Mouse (Mus musculus): ENCODE measurements at regions not wholly inside any gene's neighbourhood (a gene's known extent, or its start where the extent isn't known, plus 50 kb on each side); places are given as distances from the start of the nearest gene placed in this dataset.
"Not testable (repeated sequence)": the region's sequence is repeated elsewhere in the genome, so short reads cannot be mapped to it uniquely, and the experiment has no call there.

DNA sequence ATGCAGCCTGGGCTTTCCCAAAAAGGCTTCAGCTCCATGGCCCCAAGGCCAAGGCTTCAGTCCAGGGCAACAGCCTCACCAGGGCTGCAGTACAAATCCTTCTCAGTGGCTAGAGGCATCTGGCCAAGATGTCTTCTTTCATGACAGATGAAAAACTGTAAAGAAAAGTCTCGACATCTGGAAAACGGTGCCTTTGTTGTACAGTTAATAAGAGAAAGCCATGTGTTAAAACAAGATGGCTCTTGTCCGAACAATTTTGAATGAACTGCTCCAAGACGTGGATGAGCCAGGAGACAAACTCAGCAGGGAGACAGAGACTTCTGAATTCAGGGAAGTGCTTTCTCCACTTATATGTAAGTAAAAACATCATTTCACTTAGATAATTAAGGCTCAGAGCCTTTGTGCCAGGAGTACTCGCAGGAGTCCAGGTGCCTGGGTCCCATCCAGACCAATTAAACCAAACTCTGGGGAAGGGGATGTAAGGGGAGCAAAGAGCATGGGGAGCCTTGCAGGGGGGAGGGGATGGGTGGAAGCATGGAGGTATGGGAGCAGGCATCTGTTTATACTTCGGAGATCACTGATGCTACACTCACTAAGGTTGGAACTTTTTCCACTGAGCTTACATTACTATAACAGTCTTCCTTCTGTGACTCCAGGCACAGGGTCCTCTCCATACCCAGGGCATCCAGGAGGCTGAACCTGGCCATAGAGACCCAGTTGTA lies 125.8 kb upstream of the Zfp637 start:
- H3K27ac ChIP-seq, result no peak overlapping the region
- no peak overlapping the region for H3K4me3 ChIP-seq
- WGBS, result 71% methylated on average over 6 of the region's 6 CpGs
- no peak overlapping the region for H3K4me2 ChIP-seq (replicated peaks)
- H3K9me3 ChIP-seq, result no peaks in the 10 kb centered on the region
- ATAC-seq (ENCODE audit: insufficient number of reproducible peaks, insufficient read depth, low FRiP score, low TSS enrichment), result no peak
- H3K4me1 ChIP-seq, result peaks cover 3% of the 10 kb centered on the region; the same call in 1 of the 2 replicates
- H3K36me3 ChIP-seq, result no peaks in the 10 kb centered on the region
- no peak overlapping the region for H3K9ac ChIP-seq
- H3K27me3 ChIP-seq, result no peaks in the 10 kb centered on the region

DNA sequence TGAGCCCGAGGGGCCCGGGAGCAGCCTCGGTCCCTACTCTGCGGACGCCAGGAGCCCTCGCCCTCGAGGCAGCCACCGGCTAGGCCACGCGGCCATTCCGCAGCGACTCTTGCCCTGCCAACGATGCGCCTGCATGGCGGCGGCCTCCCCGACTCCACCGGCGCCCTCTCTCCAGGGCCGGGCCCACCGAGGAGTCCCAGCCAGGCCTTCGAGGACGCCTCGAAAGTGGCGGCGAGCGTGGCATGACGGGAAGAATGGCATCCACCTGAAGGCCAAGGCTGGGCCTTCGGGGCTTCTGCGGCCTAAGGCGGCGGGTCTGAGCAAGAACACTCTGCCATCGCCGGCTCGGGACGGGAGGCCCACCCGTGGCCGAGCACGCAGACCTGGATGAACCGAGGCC lies 124.6 kb upstream of the Zfp637 start:
- not testable (repeated sequence) for H3K27me3 ChIP-seq; H3K4me3 ChIP-seq; H3K4me1 ChIP-seq; H3K36me3 ChIP-seq; H3K27ac ChIP-seq; H3K9me3 ChIP-seq; H3K4me2 ChIP-seq (replicated peaks); H3K9ac ChIP-seq
- WGBS, result 85% methylated on average over 8 of the region's 40 CpGs
- ATAC-seq (ENCODE audit: insufficient number of reproducible peaks, insufficient read depth, low FRiP score, low TSS enrichment), result 0 out of 2 replicates have a peak, but pooled peaks have one; percentile 56

DNA sequence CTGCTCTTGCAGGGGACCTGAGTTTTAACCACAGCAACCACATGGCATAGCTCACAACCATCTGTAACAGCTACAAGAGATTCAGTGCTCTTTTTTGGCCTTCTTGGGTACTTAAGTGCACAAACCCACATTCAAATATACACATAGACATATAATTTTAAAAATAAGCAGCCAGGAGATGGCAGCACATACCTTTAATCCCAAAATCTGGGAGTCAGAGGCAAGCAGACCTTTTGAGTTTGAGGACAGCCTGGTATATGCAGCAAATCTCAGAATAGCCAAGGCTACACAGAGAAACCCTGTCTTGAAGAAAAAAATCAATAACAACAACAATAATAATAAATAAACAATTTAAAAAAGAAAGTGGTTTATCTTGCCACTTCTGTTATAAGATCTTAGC lies 88.6 kb upstream of the Zfp637 start:
- not testable (repeated sequence) for H3K4me3 ChIP-seq; H3K4me2 ChIP-seq (replicated peaks); H3K27me3 ChIP-seq; H3K9ac ChIP-seq; ATAC-seq (ENCODE audit: insufficient number of reproducible peaks, insufficient read depth, low FRiP score, low TSS enrichment); H3K4me1 ChIP-seq; H3K9me3 ChIP-seq; H3K27ac ChIP-seq; H3K36me3 ChIP-seq

DNA sequence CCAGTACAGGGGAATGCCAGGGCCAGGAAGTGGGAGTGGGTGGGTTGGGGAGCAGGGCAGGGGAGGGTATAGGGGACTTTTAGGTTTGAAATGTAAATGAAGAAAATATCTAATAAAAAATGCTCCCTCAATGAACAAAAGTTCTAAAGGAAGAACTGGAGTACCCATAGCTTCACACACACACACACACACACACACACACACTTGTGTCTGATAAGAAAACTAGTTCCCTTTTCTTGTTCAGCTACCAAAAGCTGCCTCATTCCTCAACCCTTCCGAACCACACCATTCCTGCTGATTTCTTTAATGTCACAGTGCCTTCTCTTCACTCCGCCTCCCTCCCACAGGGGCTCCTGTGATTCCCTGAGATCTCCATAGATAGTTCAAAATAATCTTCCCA lies 85.3 kb upstream of the Zfp637 start:
- not testable (repeated sequence) for H3K4me1 ChIP-seq; H3K4me2 ChIP-seq (replicated peaks); H3K36me3 ChIP-seq; H3K9ac ChIP-seq; H3K4me3 ChIP-seq; H3K27me3 ChIP-seq; H3K27ac ChIP-seq; H3K9me3 ChIP-seq; ATAC-seq (ENCODE audit: insufficient number of reproducible peaks, insufficient read depth, low FRiP score, low TSS enrichment)
- 83% methylated on average over 2 of the region's 2 CpGs for WGBS

DNA sequence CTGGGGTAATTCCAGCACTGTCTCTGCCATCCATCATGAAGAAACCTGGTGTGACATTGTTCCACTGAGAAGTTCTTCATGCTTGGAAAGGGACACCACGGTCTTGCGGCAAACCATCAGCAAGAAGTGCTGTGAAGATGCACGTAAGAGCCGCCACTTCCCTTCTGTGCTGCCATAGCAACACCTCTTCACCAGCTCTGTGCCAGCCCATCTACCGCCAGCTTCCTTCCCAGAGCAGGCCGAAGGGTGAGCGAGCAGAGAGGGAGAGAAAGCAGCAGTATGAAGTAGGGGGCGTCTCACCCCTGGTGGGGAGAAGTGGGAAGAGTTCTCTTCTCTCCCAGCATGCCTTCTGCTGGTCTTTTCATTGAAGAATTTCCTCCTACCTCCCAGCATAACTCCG lies 84.8 kb upstream of the Zfp637 start:
- ATAC-seq (ENCODE audit: insufficient number of reproducible peaks, insufficient read depth, low FRiP score, low TSS enrichment), result no peak
- 78% methylated on average over 7 of the region's 9 CpGs for WGBS
- Histone ChIP-seq H3K27me3 (no peaks in the 10 kb centered on the region), H3K4me3 (no peak overlapping the region), H3K4me2 (replicated peaks) (no peak overlapping the region), H3K9ac (no peak overlapping the region), H3K36me3 (no peaks in the 10 kb centered on the region), H3K27ac (no peak overlapping the region), H3K9me3 (no peaks in the 10 kb centered on the region), H3K4me1 (no peaks in the 10 kb centered on the region)

DNA sequence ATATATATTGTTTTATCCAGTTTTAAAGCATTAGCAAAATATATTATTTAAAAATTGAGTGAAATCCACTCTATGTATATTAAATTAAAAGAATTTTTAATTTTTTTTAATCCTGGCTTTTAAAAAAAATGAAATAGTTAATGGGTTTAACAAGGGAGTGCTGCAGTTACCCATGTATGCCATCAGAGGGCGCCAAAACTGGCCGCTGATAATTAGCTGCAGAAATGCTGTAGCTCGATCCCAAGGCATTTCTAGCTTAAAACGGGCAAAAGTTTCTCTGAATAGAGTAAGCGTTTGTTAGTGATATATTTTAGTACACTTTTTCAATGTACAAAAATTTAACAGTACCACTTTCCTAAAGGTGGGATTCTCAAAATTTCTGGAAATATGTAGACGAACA lies 82.5 kb upstream of the Zfp637 start:
- H3K9ac ChIP-seq; H3K4me1 ChIP-seq; H3K27me3 ChIP-seq; H3K9me3 ChIP-seq; H3K4me3 ChIP-seq; H3K27ac ChIP-seq; H3K4me2 ChIP-seq (replicated peaks); ATAC-seq (ENCODE audit: insufficient number of reproducible peaks, insufficient read depth, low FRiP score, low TSS enrichment); H3K36me3 ChIP-seq: not testable (repeated sequence)
- WGBS, result 10% methylated on average over 6 of the region's 6 CpGs

DNA sequence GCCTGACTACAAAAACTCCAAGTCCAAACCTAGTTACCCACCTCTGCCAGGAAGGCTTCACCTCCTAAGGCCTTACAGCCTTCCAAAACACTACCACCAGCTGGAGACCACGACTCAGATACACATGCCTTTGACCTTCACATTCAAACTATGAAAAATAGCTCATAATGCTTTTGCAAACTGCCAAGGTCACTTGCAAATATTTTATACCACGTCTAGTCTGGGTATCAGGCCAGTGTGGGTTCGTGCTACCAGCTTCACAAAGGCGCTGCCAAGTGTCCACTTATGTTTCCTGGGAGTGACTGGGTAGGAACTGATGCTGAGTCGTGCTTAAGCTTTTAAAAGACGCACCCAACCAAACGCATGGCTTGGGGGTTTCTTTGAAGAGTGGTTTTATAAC lies 69.5 kb upstream of the Zfp637 start:
- H3K36me3 ChIP-seq, result no peaks in the 10 kb centered on the region
- no peak for ATAC-seq (ENCODE audit: insufficient number of reproducible peaks, insufficient read depth, low FRiP score, low TSS enrichment)
- H3K4me3 ChIP-seq, result no peak overlapping the region
- WGBS, result 77% methylated on average over 7 of the region's 7 CpGs
- H3K9me3 ChIP-seq, result no peaks in the 10 kb centered on the region
- H3K4me2 ChIP-seq (replicated peaks), result no peak overlapping the region
- no peak overlapping the region for H3K9ac ChIP-seq
- no peak overlapping the region for H3K27ac ChIP-seq
- H3K4me1 ChIP-seq, result no peaks in the 10 kb centered on the region
- no peaks in the 10 kb centered on the region for H3K27me3 ChIP-seq

DNA sequence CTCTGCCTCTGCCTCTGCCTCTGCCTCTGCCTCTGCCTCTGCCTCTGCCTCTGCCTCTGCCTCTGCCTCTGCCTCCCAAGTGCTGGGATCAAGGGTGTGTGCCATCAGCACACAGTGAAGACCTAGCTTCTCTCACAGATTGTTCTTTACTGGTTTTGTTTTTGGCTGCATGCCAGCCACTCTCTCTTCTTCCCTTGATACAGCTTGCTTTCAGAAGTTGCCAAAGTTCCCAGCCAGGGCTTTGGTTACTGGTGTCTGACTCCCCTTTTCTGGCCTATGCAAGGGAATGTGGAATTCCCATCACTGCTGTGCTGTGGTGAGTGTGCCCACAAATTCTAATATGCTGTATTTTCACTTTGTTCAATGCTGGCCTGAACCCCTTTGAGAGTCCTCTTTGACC lies 68.6 kb upstream of the Zfp637 start:
- H3K4me3 ChIP-seq, result no peak overlapping the region
- H3K9ac ChIP-seq, result no peak overlapping the region
- no peak overlapping the region for H3K27ac ChIP-seq
- no peak overlapping the region for H3K4me2 ChIP-seq (replicated peaks)
- H3K9me3 ChIP-seq, result no peaks in the 10 kb centered on the region
- no peaks in the 10 kb centered on the region for H3K27me3 ChIP-seq
- H3K36me3 ChIP-seq, result no peaks in the 10 kb centered on the region
- ATAC-seq (ENCODE audit: insufficient number of reproducible peaks, insufficient read depth, low FRiP score, low TSS enrichment), result no peak
- no peaks in the 10 kb centered on the region for H3K4me1 ChIP-seq

DNA sequence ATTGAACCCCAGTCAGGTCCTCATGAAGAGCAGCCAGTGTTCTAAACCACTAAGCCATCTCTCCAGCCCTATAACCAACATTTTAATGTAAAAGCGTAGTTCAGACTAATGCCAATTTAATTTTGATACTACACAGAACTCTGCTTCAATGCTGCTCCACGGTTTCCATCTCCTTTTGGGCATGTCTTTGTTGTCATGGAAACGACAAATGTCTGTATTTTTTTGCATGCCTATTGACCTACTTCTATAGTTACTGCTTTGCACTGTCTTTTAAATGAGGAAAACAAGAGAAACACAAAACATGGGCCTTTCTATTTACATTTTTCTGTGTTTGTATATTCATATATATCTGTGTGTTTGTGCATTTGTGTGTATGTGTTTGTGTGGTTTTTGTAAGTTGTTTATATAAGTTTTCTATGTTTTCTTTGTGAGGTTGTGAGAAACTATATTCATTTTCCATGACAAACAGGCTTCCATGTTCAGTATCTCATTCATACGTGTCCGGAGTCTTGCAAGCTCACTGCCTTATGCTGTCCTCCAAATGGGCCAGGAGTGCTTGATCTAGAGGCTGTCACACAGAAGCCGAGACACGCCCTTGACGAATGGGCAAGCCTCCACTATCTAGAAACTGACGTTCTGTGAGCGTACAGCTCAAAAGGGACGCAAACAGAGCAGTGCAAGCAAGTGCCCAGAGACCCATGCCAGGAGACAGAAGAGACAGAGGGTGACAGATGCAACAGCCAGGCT lies 65.5 kb upstream of the Zfp637 start:
- Histone ChIP-seq H3K27ac (no peak overlapping the region), H3K36me3 (no peaks in the 10 kb centered on the region), H3K9ac (no peak overlapping the region), H3K4me1 (no peaks in the 10 kb centered on the region), H3K9me3 (no peaks in the 10 kb centered on the region), H3K27me3 (no peaks in the 10 kb centered on the region), H3K4me3 (no peak overlapping the region), H3K4me2 (replicated peaks) (no peak overlapping the region)
- 82% methylated on average over 11 of the region's 11 CpGs for WGBS
- ATAC-seq (ENCODE audit: insufficient number of reproducible peaks, insufficient read depth, low FRiP score, low TSS enrichment), result no peak

DNA sequence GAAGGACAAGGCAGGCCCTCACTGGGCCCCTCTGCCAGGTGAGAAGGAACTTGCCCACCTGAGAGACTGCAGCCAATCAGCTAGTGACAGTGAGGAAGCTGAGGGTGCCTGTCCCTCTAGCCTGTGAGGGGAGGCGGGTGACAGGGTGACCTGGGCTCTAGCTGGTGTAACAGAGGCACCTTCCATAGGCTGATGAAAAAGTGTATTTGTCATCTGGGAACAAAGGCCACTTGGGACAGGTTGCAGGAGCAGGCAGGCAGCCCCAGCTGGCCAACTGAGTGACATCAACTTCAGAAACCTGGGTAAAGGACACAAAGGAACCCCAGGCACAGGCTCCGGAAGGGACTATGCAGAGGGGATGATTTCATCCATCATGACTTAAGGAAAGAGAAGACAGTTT lies 63.0 kb upstream of the Zfp637 start:
- Histone ChIP-seq H3K27ac (no peak overlapping the region), H3K9ac (no peak overlapping the region), H3K9me3 (no peaks in the 10 kb centered on the region), H3K27me3 (no peaks in the 10 kb centered on the region), H3K4me3 (no peak overlapping the region), H3K4me2 (replicated peaks) (no peak overlapping the region), H3K4me1 (no peaks in the 10 kb centered on the region), H3K36me3 (no peaks in the 10 kb centered on the region)
- WGBS, result 88% methylated on average over 2 of the region's 2 CpGs
- ATAC-seq (ENCODE audit: insufficient number of reproducible peaks, insufficient read depth, low FRiP score, low TSS enrichment), result no peak

DNA sequence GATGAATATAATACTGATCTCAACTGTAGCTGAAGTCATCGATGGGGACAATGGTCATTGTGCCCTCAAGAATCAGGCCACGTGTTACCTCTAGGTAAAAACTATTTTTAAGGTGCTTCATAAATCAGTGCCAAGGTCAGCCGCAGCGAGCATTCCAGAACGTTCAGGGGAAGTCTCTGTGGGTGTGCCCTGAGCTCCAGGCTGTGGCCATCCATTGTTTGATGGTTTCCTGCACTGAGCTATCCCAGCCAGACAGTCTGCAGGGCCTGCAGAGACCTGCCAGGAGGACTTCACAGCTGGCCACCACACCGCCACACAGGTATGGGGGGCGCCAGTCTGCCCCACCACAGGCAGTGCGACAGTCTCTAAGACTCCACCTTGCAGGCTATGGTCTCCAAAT lies 62.5 kb upstream of the Zfp637 start:
- Histone ChIP-seq H3K9me3 (no peaks in the 10 kb centered on the region), H3K4me3 (no peak overlapping the region), H3K27me3 (no peaks in the 10 kb centered on the region), H3K36me3 (no peaks in the 10 kb centered on the region), H3K4me1 (no peaks in the 10 kb centered on the region), H3K27ac (no peak overlapping the region), H3K9ac (no peak overlapping the region), H3K4me2 (replicated peaks) (no peak overlapping the region)
- 78% methylated on average over 8 of the region's 8 CpGs for WGBS
- ATAC-seq (ENCODE audit: insufficient number of reproducible peaks, insufficient read depth, low FRiP score, low TSS enrichment), result no peak

DNA sequence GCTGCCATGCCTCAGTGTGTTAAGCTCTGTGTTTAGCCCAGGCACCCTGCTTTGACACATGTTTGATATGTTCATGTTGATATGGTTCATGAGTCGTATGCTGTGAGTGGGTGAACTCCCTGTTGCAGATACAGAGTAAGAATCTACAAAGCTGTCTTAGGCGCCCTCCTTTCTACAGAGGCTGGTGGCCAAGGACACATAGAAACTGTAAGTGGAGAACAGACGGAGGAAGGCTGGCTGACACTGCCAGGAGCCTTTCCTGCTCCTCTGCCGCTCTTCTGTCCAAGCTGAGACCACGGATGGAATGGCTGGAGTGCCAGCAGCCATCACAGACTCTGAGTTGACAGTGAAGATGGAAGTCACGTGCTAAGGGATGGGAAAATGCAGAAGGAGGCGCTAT lies 62.0 kb upstream of the Zfp637 start:
- no peaks in the 10 kb centered on the region for H3K9me3 ChIP-seq
- no peak overlapping the region for H3K4me2 ChIP-seq (replicated peaks)
- no peak overlapping the region for H3K4me3 ChIP-seq
- WGBS, result 87% methylated on average over 7 of the region's 7 CpGs
- no peak overlapping the region for H3K27ac ChIP-seq
- H3K27me3 ChIP-seq, result no peaks in the 10 kb centered on the region
- H3K36me3 ChIP-seq, result no peaks in the 10 kb centered on the region
- no peak for ATAC-seq (ENCODE audit: insufficient number of reproducible peaks, insufficient read depth, low FRiP score, low TSS enrichment)
- no peaks in the 10 kb centered on the region for H3K4me1 ChIP-seq
- no peak overlapping the region for H3K9ac ChIP-seq

Data from embryonic facial prominence, embryonic 12.5 days (tissue).